Mouse (Mus musculus) thymus, adult 2 months (tissue): ENCODE measurements around the gene Chp1. TPM values are rescaled to one million over a fixed set of nuclear protein-coding genes. Genes with fewer than 3 reads are reported as not detected.
"Not testable (repeated sequence)": the region's sequence is repeated elsewhere in the genome, so short reads cannot be mapped to it uniquely, and the experiment has no call there.

Experiments used
- DNase-seq: peaks from one replicate; pipeline ENCODE4 v3.0.0; 2021
- H3K27ac ChIP-seq: fragments of 200-500 bp; 2 replicates; pipeline ENCODE4 v1.5.1; 2012; ENCODE audit warnings: low read length, control low read depth; ENCODE audit not compliant: control insufficient read depth, insufficient read depth
- H3K27me3 ChIP-seq: fragments of 200-500 bp; 2 replicates; pipeline ENCODE4 v1.6.1; 2012; ENCODE audit warnings: mild to moderate bottlenecking, low read length, moderate library complexity, mixed read lengths; ENCODE audit not compliant: control insufficient read depth, insufficient read depth
- H3K36me3 ChIP-seq: fragments of 200-500 bp; 2 replicates; pipeline ENCODE4 v1.6.1; 2012; ENCODE audit warnings: mild to moderate bottlenecking, low read length, moderate library complexity; ENCODE audit not compliant: control insufficient read depth, insufficient read depth
- H3K4me1 ChIP-seq: fragments of 200-500 bp; replicated peaks from 2 replicates; pipeline ENCODE4 v1.6.1; 2012; ENCODE audit warnings: low read length; ENCODE audit not compliant: control insufficient read depth, insufficient read depth
- H3K4me3 ChIP-seq: fragments of 200-500 bp; 2 replicates; pipeline ENCODE4 v1.5.1; 2012; ENCODE audit warnings: mild to moderate bottlenecking, low read length, control low read depth, moderate library complexity; ENCODE audit not compliant: control insufficient read depth, insufficient read depth
- CTCF ChIP-seq: fragments of 200-500 bp; IDR thresholded peaks from 2 replicates; pipeline ENCODE4 v1.5.1; 2012; ENCODE audit warnings: mild to moderate bottlenecking, control low read depth, low read length, moderate library complexity, borderline replicate concordance; ENCODE audit not compliant: control insufficient read depth, poor library complexity, insufficient read depth; ENCODE audit errors: extremely low read depth
- POLR2A ChIP-seq: fragments of 200-500 bp; IDR thresholded peaks from 2 replicates; pipeline ENCODE4 v1.6.1; 2012; ENCODE audit warnings: mild to moderate bottlenecking, low read length, control low read depth, moderate library complexity; ENCODE audit not compliant: control insufficient read depth, poor library complexity, insufficient read depth; ENCODE audit errors: extremely low read depth
- WGBS: fragments of 180-500 bp; shearing (Covaris S2); methylation state at CpG from one replicate; pipeline ENCODE4 v1.1.7; 2018; 5-methylcytosine and 5-hydroxymethylcytosine counted together
- polyA plus RNA-seq: library from polyadenylated mRNA; depleted of rRNA; stranded (reverse); fragments of >200 nt; gene quantifications from 2 replicates; pipeline ENCODE4 v1.2.3, GENCODE M21; 2012; rRNA removed

Gene Chp1
- polyA plus RNA-seq, 1 experiment, result 78.5 TPM

DNA sequence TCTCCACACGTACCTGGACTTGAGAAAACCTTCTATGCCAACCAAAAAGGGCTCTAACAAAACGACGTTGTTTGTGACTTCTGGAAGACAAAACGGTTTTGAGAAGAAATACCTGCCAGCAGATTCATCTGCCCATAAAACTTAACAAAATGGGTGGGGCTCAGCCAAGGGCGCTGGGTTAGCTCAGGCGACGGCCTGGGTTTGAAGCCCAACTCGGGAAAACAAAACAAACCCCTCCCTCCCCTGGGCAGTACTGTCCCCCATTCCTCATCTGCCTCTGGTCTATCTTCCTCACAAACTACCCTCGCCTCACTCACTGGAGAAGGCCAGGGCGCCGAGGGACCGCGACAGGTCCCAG lies 70.3 kb downstream of the Chp1 start:
- TF ChIP-seq CTCF (no peak), POLR2A (no peak)
- Histone ChIP-seq H3K4me1 (peaks cover 3% of the 10 kb centered on the region), H3K4me3 (peak overlapping the region; percentile 68), H3K36me3 (no peaks in the 10 kb centered on the region), H3K27me3 (no peaks in the 10 kb centered on the region), H3K27ac (no peak overlapping the region; the same call in 1 of the 2 replicates)
- no peak for DNase-seq
- under 1% methylated on average over 13 of the region's 13 CpGs for WGBS

DNA sequence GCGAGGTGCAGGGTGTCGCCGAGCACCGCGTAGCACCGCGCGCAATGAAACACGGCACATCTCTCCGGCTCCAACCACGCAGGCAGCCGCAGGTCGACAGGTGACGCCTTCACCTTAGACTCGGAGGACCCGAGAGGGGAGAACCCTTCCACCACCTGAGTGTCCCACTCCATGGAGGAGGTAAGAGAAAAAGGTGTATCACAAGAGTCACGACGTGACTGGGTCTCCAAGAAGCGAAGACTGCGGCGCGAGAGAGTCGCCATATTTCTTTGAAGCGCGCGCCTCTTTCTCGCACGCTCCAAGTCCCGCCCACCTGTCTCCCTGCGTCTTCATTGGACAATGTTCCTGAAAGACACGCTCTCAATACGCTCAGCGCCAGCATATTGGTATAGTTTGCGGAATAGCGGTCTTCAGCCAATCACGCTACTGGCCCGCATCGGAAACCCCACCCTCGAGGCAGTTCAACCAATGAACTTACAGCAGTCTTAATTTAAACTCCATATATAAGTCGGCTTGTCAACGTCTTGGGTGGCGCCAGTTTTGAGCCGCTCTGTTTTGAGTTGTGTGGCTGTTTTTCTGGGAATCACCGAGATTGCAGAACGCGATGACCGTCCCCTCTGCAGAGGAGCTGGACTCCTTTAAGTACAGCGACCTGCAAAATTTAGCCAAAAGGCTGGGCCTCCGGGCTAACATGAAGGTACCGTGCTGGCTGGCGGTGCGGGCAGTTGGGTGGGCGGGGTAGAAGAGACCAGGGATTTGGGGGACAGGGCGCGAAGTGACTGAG lies 70.9 kb downstream of the Chp1 start, which contains the start of the genes Nusap1 and Oip5:
Gene Nusap1 (plus strand): TSS at position 100 of the 784 bp plus-strand sequence.
Gene Oip5 (minus strand): TSS at position 271 of the 784 bp plus-strand sequence.
- Histone ChIP-seq H3K36me3 (no peaks in the 10 kb centered on the region), H3K4me3 (peak within 1 kb of the TSS; percentile 68), H3K27me3 (no peaks in the 10 kb centered on the region), H3K27ac (no peak within 1 kb of the TSS; the same call in 1 of the 2 replicates), H3K4me1 (peaks cover 3% of the 10 kb centered on the region)
- TF ChIP-seq POLR2A (peak; percentile 44; the same call in 1 of the 2 replicates), CTCF (no peak; the same call in 1 of the 2 replicates)
- under 1% methylated on average over 55 of the region's 55 CpGs for WGBS
- DNase-seq, result peak; percentile 95

DNA sequence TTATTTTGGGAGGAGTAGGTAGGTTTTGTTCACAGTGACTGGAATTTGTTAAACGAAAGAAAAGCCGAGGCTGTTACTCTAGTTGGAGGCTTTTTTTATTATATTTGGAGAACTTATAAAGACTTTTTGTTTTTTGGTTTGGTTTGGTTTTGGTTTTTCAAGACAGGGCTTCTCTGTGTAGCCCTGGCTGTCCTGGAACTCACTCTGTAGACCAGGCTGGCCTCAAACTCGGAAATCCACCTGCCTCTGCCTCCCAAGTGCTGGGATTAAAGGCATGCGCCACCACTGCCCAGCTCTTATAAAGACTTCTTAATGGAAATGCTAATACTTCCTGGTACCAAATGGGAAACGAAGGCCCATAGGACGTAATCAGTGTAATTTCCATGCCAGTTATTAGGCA lies 71.5 kb downstream of the Chp1 start:
- H3K27me3 ChIP-seq, H3K36me3 ChIP-seq, H3K27ac ChIP-seq, DNase-seq, H3K4me1 ChIP-seq: not testable (repeated sequence)
- 3% methylated on average over 6 of the region's 6 CpGs for WGBS
- peak overlapping the region; percentile 67 for H3K4me3 ChIP-seq

DNA sequence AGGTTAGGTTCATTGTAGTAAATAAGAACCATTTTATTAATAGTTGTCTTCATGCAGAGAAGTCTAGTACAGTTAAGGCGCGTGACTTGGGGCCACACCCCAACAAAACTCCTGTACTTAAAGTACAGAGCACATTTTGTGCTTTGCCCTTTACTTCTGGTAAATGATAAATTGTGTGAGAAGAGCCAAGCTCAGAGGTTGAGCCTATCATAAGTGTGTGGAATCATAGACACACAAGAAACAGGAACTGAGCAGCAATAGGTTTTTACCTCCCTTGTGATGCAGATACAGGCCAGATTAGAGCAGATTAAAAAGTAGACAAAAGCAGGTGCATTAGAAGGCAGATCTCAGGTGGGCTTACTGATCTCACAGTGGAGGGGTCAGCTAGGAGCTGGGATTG lies 73.8 kb downstream of the Chp1 start:
- peaks cover 26% of the 10 kb centered on the region for H3K36me3 ChIP-seq
- peaks cover 3% of the 10 kb centered on the region for H3K4me1 ChIP-seq
- H3K27ac ChIP-seq, result no peak overlapping the region
- DNase-seq, result no peak
- 97% methylated on average over 2 of the region's 2 CpGs for WGBS
- TF ChIP-seq POLR2A (no peak), CTCF (no peak)
- H3K27me3 ChIP-seq, result no peaks in the 10 kb centered on the region
- H3K4me3 ChIP-seq, result no peak overlapping the region

Other genes starting within 250 kb of the Chp1 start
- gene Dll4, start 221.9 kb upstream of the Chp1 start, polyA plus RNA-seq, result 17.6 and 18.9 TPM in 2 replicates
- 1.1 TPM in 2 replicates for gene Chac1, start 196.5 kb upstream of the Chp1 start, polyA plus RNA-seq
- gene Ino80, start 70.0 kb upstream of the Chp1 start, polyA plus RNA-seq, result 16.1 and 17.4 TPM in 2 replicates
- 0.08 and 0.15 TPM in 2 replicates for gene Exd1, start 70 bp upstream of the Chp1 start, polyA plus RNA-seq
- gene Nusap1, start 70.6 kb downstream of the Chp1 start, polyA plus RNA-seq, result 11.1 and 13.5 TPM in 2 replicates
- gene Oip5, start 70.8 kb downstream of the Chp1 start, polyA plus RNA-seq, result 21.8 and 30.0 TPM in 2 replicates
- gene Ndufaf1, start 115.1 kb downstream of the Chp1 start, polyA plus RNA-seq, result 4.1 and 5.0 TPM in 2 replicates
- gene Rtf1, start 127.4 kb downstream of the Chp1 start, polyA plus RNA-seq, result 17.3 and 21.0 TPM in 2 replicates
- gene Itpka, start 194.6 kb downstream of the Chp1 start, polyA plus RNA-seq, result 4.8 and 4.9 TPM in 2 replicates
- 11.5 and 13.0 TPM in 2 replicates for gene Ltk, start 212.7 kb downstream of the Chp1 start, polyA plus RNA-seq
- 54.6 and 64.4 TPM in 2 replicates for gene Rpap1, start 239.8 kb downstream of the Chp1 start, polyA plus RNA-seq